Mouse (Mus musculus) kidney, embryonic 16.5 days (tissue): ENCODE data around the gene Ddx28. TPM values are rescaled to one million over a fixed set of nuclear protein-coding genes. Genes with fewer than 3 reads are reported as not detected.

Experiments
- ATAC-seq: fragments of 200-750 bp; cut with Nextera tagmentation; 2 replicates; pipeline ENCODE4 v1.8.0; 2017; ENCODE audit warnings: moderate TSS enrichment; ENCODE audit not compliant: low FRiP score, low TSS enrichment
- H3K27ac ChIP-seq: fragments of 300-500 bp; sonication (generic); 2 replicates; pipeline ENCODE4 v1.5.1; 2014; ENCODE audit warnings: low read length
- H3K27me3 ChIP-seq: fragments of 300-500 bp; sonication (generic); 2 replicates; pipeline ENCODE4 v1.6.1; 2014; ENCODE audit warnings: low read length, control low read depth, mixed read lengths; ENCODE audit not compliant: insufficient read depth
- H3K36me3 ChIP-seq: fragments of 300-500 bp; sonication (generic); 2 replicates; pipeline ENCODE4 v1.6.1; 2014; ENCODE audit warnings: low read length, control low read depth, mixed read lengths; ENCODE audit not compliant: insufficient read depth
- H3K4me1 ChIP-seq: fragments of 300-500 bp; sonication (generic); 2 replicates; pipeline ENCODE4 v1.6.1; 2014; ENCODE audit warnings: low read length, control low read depth, mixed read lengths; ENCODE audit not compliant: insufficient read depth
- H3K4me2 ChIP-seq: fragments of 300-500 bp; sonication (generic); replicated peaks from 2 replicates; pipeline ENCODE4 v1.6.1; 2014; ENCODE audit warnings: low read depth, low read length
- H3K4me3 ChIP-seq: fragments of 300-500 bp; sonication (generic); 2 replicates; pipeline ENCODE4 v1.5.1; 2014; ENCODE audit warnings: mild to moderate bottlenecking, low read length
- H3K9ac ChIP-seq: fragments of 300-500 bp; sonication (generic); replicated peaks from 2 replicates; pipeline ENCODE4 v1.6.1; 2014; ENCODE audit warnings: low read length
- H3K9me3 ChIP-seq: fragments of 300-500 bp; sonication (generic); 2 replicates; pipeline ENCODE4 v1.6.1; 2016; ENCODE audit warnings: low read length, control low read depth
- WGBS: fragments of 180-500 bp; shearing (Covaris S2); extraction: QIAGEN DNeasy Blood & Tissue Kit; methylation state at CpG from one replicate; pipeline ENCODE4 v1.1.7; 2014; 5-methylcytosine and 5-hydroxymethylcytosine counted together
- polyA plus RNA-seq: library from polyadenylated mRNA; unstranded; fragments of >200 nt; fragmentation: Nextera tagmentation; extraction: Ambion mirVana; gene quantifications from 2 replicates; pipeline ENCODE4 v1.2.1, GENCODE M21; 2015

Gene Ddx28
- polyA plus RNA-seq, 1 experiment from 2014 or later: 19.8 TPM

- Histone ChIP-seq H3K4me2 (no peak overlapping the region), H3K9me3 (no peaks in the 10 kb centered on the region), H3K27me3 (no peaks in the 10 kb centered on the region), H3K36me3 (no peaks in the 10 kb centered on the region), H3K4me1 (no peaks in the 10 kb centered on the region), H3K27ac (no peak overlapping the region), H3K9ac (no peak overlapping the region), H3K4me3 (no peak overlapping the region)
- ATAC-seq: no peak
- WGBS: 63% methylated on average over 7 of the region's 7 CpGs
Observed at GRCm38 (mm10) chr8:105975363-105975762, 36.3 kb downstream of the Ddx28 start.

GRCm38 (mm10) chr8:105971019-105971720 is 40.5 kb downstream of the Ddx28 start:
- H3K4me1 ChIP-seq: peaks cover 10% of the 10 kb centered on the region
- no peaks in the 10 kb centered on the region for H3K36me3 ChIP-seq
- no peak overlapping the region for H3K27ac ChIP-seq
- no peaks in the 10 kb centered on the region for H3K27me3 ChIP-seq
- no peak for ATAC-seq
- no peak overlapping the region for H3K4me2 ChIP-seq
- no peak overlapping the region for H3K4me3 ChIP-seq
- no peak overlapping the region for H3K9ac ChIP-seq
- 72% methylated on average over 8 of the region's 8 CpGs for WGBS
- H3K9me3 ChIP-seq: no peaks in the 10 kb centered on the region

GRCm38 (mm10) chr8:105969367-105969766 is 42.3 kb downstream of the Ddx28 start:
- H3K9ac ChIP-seq: no peak overlapping the region
- WGBS: 82% methylated on average over 1 of the region's 1 CpGs
- no peaks in the 10 kb centered on the region for H3K36me3 ChIP-seq
- no peak for ATAC-seq
- H3K4me2 ChIP-seq: no peak overlapping the region
- H3K9me3 ChIP-seq: no peaks in the 10 kb centered on the region
- H3K27me3 ChIP-seq: no peaks in the 10 kb centered on the region
- H3K4me3 ChIP-seq: no peak overlapping the region
- H3K27ac ChIP-seq: no peak overlapping the region
- H3K4me1 ChIP-seq: peaks cover 22% of the 10 kb centered on the region

- H3K27me3 ChIP-seq: no peaks in the 10 kb centered on the region
- H3K4me1 ChIP-seq: peaks cover 32% of the 10 kb centered on the region
- H3K27ac ChIP-seq: peak overlapping the region; percentile 60; the same call in 1 of the 2 replicates
- no peaks in the 10 kb centered on the region for H3K36me3 ChIP-seq
- H3K9ac ChIP-seq: peak overlapping the region; percentile 86; the same call in 1 of the 2 replicates
- peak overlapping the region; percentile 77 for H3K4me3 ChIP-seq
- 6% methylated on average over 19 of the region's 19 CpGs for WGBS
- peak; percentile 44 for ATAC-seq
- H3K4me2 ChIP-seq: peak overlapping the region; percentile 70
- no peaks in the 10 kb centered on the region for H3K9me3 ChIP-seq
Observed at GRCm38 (mm10) chr8:105966692-105967311, 44.9 kb downstream of the Ddx28 start.

- Histone ChIP-seq H3K4me2 (peak within 1 kb of the TSS; percentile 70), H3K4me1 (peaks cover 32% of the 10 kb centered on the region), H3K9ac (peak within 1 kb of the TSS; percentile 86), H3K27me3 (no peaks in the 10 kb centered on the region), H3K9me3 (no peaks in the 10 kb centered on the region), H3K36me3 (no peaks in the 10 kb centered on the region), H3K4me3 (peak within 1 kb of the TSS; percentile 77), H3K27ac (peak within 1 kb of the TSS; percentile 91)
- WGBS: 0% methylated on average over 41 of the region's 47 CpGs
- ATAC-seq: peak; percentile 91
Observed at GRCm38 (mm10) chr8:105965905-105966341, 45.8 kb downstream of the Ddx28 start, which contains the start of gene Slc12a4. Gene Slc12a4, minus strand, starts transcription at chr8:105966097.

GRCm38 (mm10) chr8:105965266-105965904 is 46.3 kb downstream of the Ddx28 start:
- 1% methylated on average over 38 of the region's 40 CpGs for WGBS
- peak overlapping the region; percentile 91 for H3K27ac ChIP-seq
- ATAC-seq: peak; percentile 75
- peaks cover 32% of the 10 kb centered on the region for H3K4me1 ChIP-seq
- peak overlapping the region; percentile 86 for H3K9ac ChIP-seq
- H3K4me2 ChIP-seq: peak overlapping the region; percentile 70
- no peaks in the 10 kb centered on the region for H3K9me3 ChIP-seq
- no peaks in the 10 kb centered on the region for H3K36me3 ChIP-seq
- H3K27me3 ChIP-seq: no peaks in the 10 kb centered on the region
- H3K4me3 ChIP-seq: peak overlapping the region; percentile 77

- peak overlapping the region; percentile 70 for H3K4me2 ChIP-seq
- H3K36me3 ChIP-seq: no peaks in the 10 kb centered on the region
- H3K4me3 ChIP-seq: peak overlapping the region; percentile 77
- no peaks in the 10 kb centered on the region for H3K9me3 ChIP-seq
- peaks cover 32% of the 10 kb centered on the region for H3K4me1 ChIP-seq
- no peak for ATAC-seq
- no peak overlapping the region for H3K27ac ChIP-seq
- peak overlapping the region; percentile 86 for H3K9ac ChIP-seq
- H3K27me3 ChIP-seq: no peaks in the 10 kb centered on the region
- WGBS: 56% methylated on average over 12 of the region's 12 CpGs
Observed at GRCm38 (mm10) chr8:105964506-105965265, 47.0 kb downstream of the Ddx28 start.

GRCm38 (mm10) chr8:105961536-105961935 is 50.1 kb downstream of the Ddx28 start:
- ATAC-seq: no peak
- H3K4me2 ChIP-seq: no peak overlapping the region
- peaks cover 25% of the 10 kb centered on the region for H3K4me1 ChIP-seq
- no peaks in the 10 kb centered on the region for H3K9me3 ChIP-seq
- H3K36me3 ChIP-seq: peaks cover 7% of the 10 kb centered on the region; the same call in 1 of the 2 replicates
- WGBS: 90% methylated on average over 10 of the region's 10 CpGs
- H3K9ac ChIP-seq: no peak overlapping the region
- H3K27ac ChIP-seq: no peak overlapping the region
- no peak overlapping the region for H3K4me3 ChIP-seq
- H3K27me3 ChIP-seq: no peaks in the 10 kb centered on the region

- no peak overlapping the region for H3K4me2 ChIP-seq
- no peaks in the 10 kb centered on the region for H3K9me3 ChIP-seq
- H3K4me3 ChIP-seq: no peak overlapping the region
- WGBS: 82% methylated on average over 14 of the region's 14 CpGs
- peaks cover 21% of the 10 kb centered on the region for H3K4me1 ChIP-seq
- peaks cover 7% of the 10 kb centered on the region; the same call in 1 of the 2 replicates for H3K36me3 ChIP-seq
- no peak overlapping the region for H3K9ac ChIP-seq
- H3K27me3 ChIP-seq: no peaks in the 10 kb centered on the region
- H3K27ac ChIP-seq: no peak overlapping the region
- no peak for ATAC-seq
Observed at GRCm38 (mm10) chr8:105961101-105961500, 50.6 kb downstream of the Ddx28 start.
